Mouse (Mus musculus) cerebral cortex, adult 2 months (tissue): ENCODE results near the gene Samd4.

ENCODE experiments used
- WGBS: fragments of 180-500 bp; shearing (Covaris S2); methylation state at CpG from one replicate; pipeline ENCODE4 v1.1.7; 2018; 5-methylcytosine and 5-hydroxymethylcytosine counted together

Gene Samd4

GRCm38 (mm10) chr14:46908858-46909257 is 26.2 kb downstream of the Samd4 start:
- 78% methylated on average over 8 of the region's 8 CpGs for WGBS

GRCm38 (mm10) chr14:46912496-46912895 is 29.8 kb downstream of the Samd4 start:
- WGBS, result 85% methylated on average over 7 of the region's 7 CpGs

- WGBS, result 56% methylated on average over 6 of the region's 6 CpGs
These were observed 31.7 kb downstream of the Samd4 start for GRCm38 (mm10) chr14:46914356-46914755.

GRCm38 (mm10) chr14:46915555-46915954 is 32.9 kb downstream of the Samd4 start:
- WGBS, result 65% methylated on average over 6 of the region's 6 CpGs

GRCm38 (mm10) chr14:46916581-46916980 is 33.9 kb downstream of the Samd4 start:
- WGBS, result 74% methylated on average over 4 of the region's 4 CpGs

- 86% methylated on average over 5 of the region's 5 CpGs for WGBS
These were observed 34.5 kb downstream of the Samd4 start for GRCm38 (mm10) chr14:46917136-46917535.

- WGBS, result 80% methylated on average over 3 of the region's 3 CpGs
These were observed 34.9 kb downstream of the Samd4 start for GRCm38 (mm10) chr14:46917581-46917980.

- 71% methylated on average over 5 of the region's 5 CpGs for WGBS
These were observed 37.8 kb downstream of the Samd4 start for GRCm38 (mm10) chr14:46920496-46920895.

- WGBS, result 96% methylated on average over 9 of the region's 9 CpGs
These were observed 38.7 kb downstream of the Samd4 start for GRCm38 (mm10) chr14:46921178-46921975.

- WGBS, result 47% methylated on average over 10 of the region's 10 CpGs
These were observed 41.3 kb downstream of the Samd4 start for GRCm38 (mm10) chr14:46923931-46924330.

- WGBS, result 56% methylated on average over 5 of the region's 5 CpGs
These were observed 41.8 kb downstream of the Samd4 start for GRCm38 (mm10) chr14:46924422-46924821.

- 97% methylated on average over 6 of the region's 6 CpGs for WGBS
These were observed 45.9 kb downstream of the Samd4 start for GRCm38 (mm10) chr14:46928556-46928955.

GRCm38 (mm10) chr14:46932121-46932520 is 49.5 kb downstream of the Samd4 start:
- WGBS, result 93% methylated on average over 13 of the region's 13 CpGs

GRCm38 (mm10) chr14:46932708-46933107 is 50.1 kb downstream of the Samd4 start:
- 59% methylated on average over 6 of the region's 6 CpGs for WGBS

- WGBS, result 21% methylated on average over 6 of the region's 6 CpGs
These were observed 58.4 kb downstream of the Samd4 start for GRCm38 (mm10) chr14:46941077-46941476.

- 36% methylated on average over 23 of the region's 23 CpGs for WGBS
These were observed 59.5 kb downstream of the Samd4 start for GRCm38 (mm10) chr14:46941896-46942812.

GRCm38 (mm10) chr14:46944411-46944810 is 61.8 kb downstream of the Samd4 start:
- 91% methylated on average over 3 of the region's 3 CpGs for WGBS

- WGBS, result 79% methylated on average over 10 of the region's 10 CpGs
These were observed 63.3 kb downstream of the Samd4 start for GRCm38 (mm10) chr14:46945903-46946490.

- WGBS, result 91% methylated on average over 3 of the region's 3 CpGs
These were observed 65.0 kb downstream of the Samd4 start for GRCm38 (mm10) chr14:46947644-46948043.

- 68% methylated on average over 11 of the region's 11 CpGs for WGBS
These were observed 68.1 kb downstream of the Samd4 start for GRCm38 (mm10) chr14:46950527-46951384.

- WGBS, result 90% methylated on average over 2 of the region's 2 CpGs
These were observed 69.6 kb downstream of the Samd4 start for GRCm38 (mm10) chr14:46952264-46952663.
